Mouse (Mus musculus): ENCODE results near the gene Ankrd2. TPM values are rescaled to one million over a fixed set of nuclear protein-coding genes. Genes with fewer than 3 reads are reported as not detected.

Gene Ankrd2
- total and polyA plus RNA-seq, 2 experiments from 2014 or later = 0.42 to 1.5 TPM

DNA sequence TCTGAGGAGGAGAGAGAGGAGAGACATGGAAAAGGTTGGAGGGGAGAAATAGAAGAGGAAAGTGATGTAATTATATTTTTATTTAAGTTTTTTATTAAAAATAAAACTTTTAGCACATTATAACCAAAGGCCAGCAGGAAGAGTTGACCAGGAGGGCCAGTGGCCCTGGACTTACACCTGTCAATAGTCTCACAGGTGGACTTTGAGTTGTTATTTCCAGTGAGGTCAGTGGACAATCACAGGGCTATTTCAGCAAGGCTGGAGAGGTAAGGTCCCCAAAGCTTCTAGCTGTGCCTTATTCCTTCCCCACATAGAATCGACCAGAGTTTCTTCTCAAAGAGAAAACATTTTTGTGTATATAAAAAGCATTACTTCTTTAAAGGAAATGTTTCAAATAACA is 14.5 kb downstream of the Ankrd2 start:
- Histone ChIP-seq H3K4me2 (ENCODE audit: low read depth, low read length) (no peak overlapping the region), H3K9me3 (ENCODE audit: low read length) (no peaks in the 10 kb centered on the region), H3K27ac (no peak overlapping the region), H3K4me1 (ENCODE audit: insufficient read depth, low read length) (peaks cover 4% of the 10 kb centered on the region; the same call in 1 of the 2 replicates), H3K36me3 (ENCODE audit: insufficient read depth, low read length) (no peaks in the 10 kb centered on the region), H3K4me3 (ENCODE audit: low read length) (no peak overlapping the region), H3K27me3 (ENCODE audit: insufficient read depth, low read length) (no peaks in the 10 kb centered on the region), H3K9ac (replicated peaks; ENCODE audit: low read length) (no peak overlapping the region)
- ATAC-seq (no peak), DNase-seq (ENCODE audit: low spot score) (no peak)
- WGBS = 78% methylated on average over 1 of the region's 1 CpGs
- no peak for TF ChIP-seq CTCF (IDR thresholded peaks at IDR 0.05; ENCODE audit: low read depth)

- DNase-seq (ENCODE audit: low spot score) = no peak
- 86% methylated on average over 3 of the region's 3 CpGs for WGBS
- no peaks in the 10 kb centered on the region for H3K9me3 ChIP-seq (ENCODE audit: low read length)
Observed at GRCm38 (mm10) chr19:42051351-42051750, 15.6 kb downstream of the Ankrd2 start.

GRCm38 (mm10) chr19:42051948-42052347 is 16.1 kb downstream of the Ankrd2 start, which contains the start of gene 4933411K16Rik:
Gene 4933411K16Rik (plus strand): TSS chr19:42052248.
- Histone ChIP-seq H3K4me3 (ENCODE audit: low read length) (no peak within 1 kb of the TSS), H3K4me1 (ENCODE audit: insufficient read depth, low read length) (no peaks in the 10 kb centered on the region), H3K36me3 (ENCODE audit: insufficient read depth, low read length) (no peaks in the 10 kb centered on the region), H3K9me3 (ENCODE audit: low read length) (no peaks in the 10 kb centered on the region), H3K27me3 (ENCODE audit: insufficient read depth, low read length) (no peaks in the 10 kb centered on the region), H3K4me2 (ENCODE audit: low read depth, low read length) (no peak within 1 kb of the TSS), H3K9ac (replicated peaks; ENCODE audit: low read length) (no peak within 1 kb of the TSS), H3K27ac (no peak within 1 kb of the TSS)
- ATAC-seq (no peak), DNase-seq (ENCODE audit: low spot score) (no peak)
- WGBS = 70% methylated on average over 4 of the region's 4 CpGs
- TF ChIP-seq CTCF (IDR thresholded peaks at IDR 0.05; ENCODE audit: low read depth) = no peak

More at GRCm38 (mm10) chr19:42051351-42051750, 15.6 kb downstream of the Ankrd2 start:
- H3K27me3 ChIP-seq (ENCODE audit: insufficient read depth, low read length) = no peaks in the 10 kb centered on the region
- no peaks in the 10 kb centered on the region for H3K36me3 ChIP-seq (ENCODE audit: insufficient read depth, low read length)
- H3K9ac ChIP-seq (replicated peaks; ENCODE audit: low read length) = no peak overlapping the region
- no peak overlapping the region for H3K4me3 ChIP-seq (ENCODE audit: low read length)
- no peak for TF ChIP-seq CTCF (IDR thresholded peaks at IDR 0.05; ENCODE audit: low read depth)
- no peak overlapping the region for H3K27ac ChIP-seq
- ATAC-seq = no peak
- no peaks in the 10 kb centered on the region for H3K4me1 ChIP-seq (ENCODE audit: insufficient read depth, low read length)
- no peak overlapping the region for H3K4me2 ChIP-seq (ENCODE audit: low read depth, low read length)

- no peak for TF ChIP-seq CTCF (IDR thresholded peaks at IDR 0.05; ENCODE audit: low read depth)
- Histone ChIP-seq H3K4me1 (ENCODE audit: insufficient read depth, low read length) (no peaks in the 10 kb centered on the region), H3K27ac (no peak overlapping the region), H3K9ac (replicated peaks; ENCODE audit: low read length) (no peak overlapping the region), H3K27me3 (ENCODE audit: insufficient read depth, low read length) (no peaks in the 10 kb centered on the region), H3K4me3 (ENCODE audit: low read length) (no peak overlapping the region), H3K9me3 (ENCODE audit: low read length) (no peaks in the 10 kb centered on the region), H3K36me3 (ENCODE audit: insufficient read depth, low read length) (no peaks in the 10 kb centered on the region), H3K4me2 (ENCODE audit: low read depth, low read length) (no peak overlapping the region)
- DNase-seq (ENCODE audit: low spot score) (no peak), ATAC-seq (no peak)
- whole genome bisulfite sequencing = 76% methylated on average over 6 of the region's 6 CpGs
Observed at GRCm38 (mm10) chr19:42054255-42054654, 18.5 kb downstream of the Ankrd2 start.

DNA sequence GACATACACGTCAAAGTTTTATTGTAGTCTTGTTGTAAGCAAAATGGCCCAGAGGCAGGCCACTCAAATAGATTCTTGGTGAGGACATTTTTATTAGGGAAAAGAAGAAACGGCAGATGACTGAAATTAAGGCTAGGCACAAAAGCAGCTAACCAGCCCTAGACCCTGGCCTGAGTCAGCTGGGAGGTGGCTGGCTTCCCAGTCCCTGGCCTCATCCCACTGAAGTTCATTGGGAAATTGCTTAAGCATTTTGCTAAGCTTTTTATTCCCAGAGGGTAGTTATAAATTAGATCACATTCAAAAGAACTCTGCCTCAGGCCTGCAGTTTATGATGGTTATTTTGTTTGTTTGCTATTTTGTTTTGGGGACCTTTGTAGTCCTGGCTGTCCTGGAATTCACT is 20.1 kb downstream of the Ankrd2 start:
- Histone ChIP-seq H3K4me2 (ENCODE audit: low read depth, low read length) (no peak overlapping the region), H3K4me1 (ENCODE audit: insufficient read depth, low read length) (no peaks in the 10 kb centered on the region), H3K4me3 (ENCODE audit: low read length) (no peak overlapping the region), H3K27me3 (ENCODE audit: insufficient read depth, low read length) (no peaks in the 10 kb centered on the region), H3K9me3 (ENCODE audit: low read length) (no peaks in the 10 kb centered on the region), H3K9ac (replicated peaks; ENCODE audit: low read length) (no peak overlapping the region), H3K27ac (no peak overlapping the region), H3K36me3 (ENCODE audit: insufficient read depth, low read length) (no peaks in the 10 kb centered on the region)
- 81% methylated on average over 2 of the region's 2 CpGs for WGBS
- no peak for TF ChIP-seq CTCF (IDR thresholded peaks at IDR 0.05; ENCODE audit: low read depth)
- DNase-seq (ENCODE audit: low spot score) = no peak
- ATAC-seq = no peak

GRCm38 (mm10) chr19:42056719-42057409 is 21.1 kb downstream of the Ankrd2 start:
- Histone ChIP-seq H3K9ac (replicated peaks; ENCODE audit: low read length) (no peak overlapping the region), H3K27me3 (ENCODE audit: insufficient read depth, low read length) (no peaks in the 10 kb centered on the region), H3K9me3 (ENCODE audit: low read length) (no peaks in the 10 kb centered on the region), H3K4me2 (ENCODE audit: low read depth, low read length) (no peak overlapping the region), H3K27ac (no peak overlapping the region), H3K4me1 (ENCODE audit: insufficient read depth, low read length) (no peaks in the 10 kb centered on the region), H3K36me3 (ENCODE audit: insufficient read depth, low read length) (no peaks in the 10 kb centered on the region), H3K4me3 (ENCODE audit: low read length) (no peak overlapping the region)
- 87% methylated on average over 6 of the region's 6 CpGs for WGBS
- ATAC-seq (no peak), DNase-seq (ENCODE audit: low spot score) (no peak)
- TF ChIP-seq CTCF (IDR thresholded peaks at IDR 0.05; ENCODE audit: low read depth) = no peak

DNA sequence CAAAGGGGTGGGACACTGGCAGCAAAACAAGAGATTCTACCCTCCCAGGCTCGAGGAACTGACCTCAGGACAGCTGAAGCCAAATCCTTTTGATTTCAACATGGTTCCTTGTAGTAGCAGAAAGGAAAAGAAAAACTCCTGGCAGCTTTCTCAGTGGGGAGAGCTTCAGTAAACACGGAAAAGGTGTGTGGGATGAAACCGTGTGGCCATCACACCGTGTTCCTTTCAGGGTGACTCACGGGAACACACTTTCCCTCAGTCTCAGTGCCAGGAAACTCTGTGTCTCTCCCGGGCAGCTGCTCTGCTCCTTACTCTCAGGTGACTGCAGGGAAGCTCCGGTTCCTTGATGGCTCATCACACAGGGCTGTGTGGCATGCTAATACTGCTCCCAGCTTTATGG is 22.6 kb downstream of the Ankrd2 start:
- ATAC-seq (no peak), DNase-seq (ENCODE audit: low spot score) (no peak)
- Histone ChIP-seq H3K9ac (replicated peaks; ENCODE audit: low read length) (no peak overlapping the region), H3K4me3 (ENCODE audit: low read length) (no peak overlapping the region), H3K27me3 (ENCODE audit: insufficient read depth, low read length) (no peaks in the 10 kb centered on the region), H3K9me3 (ENCODE audit: low read length) (no peaks in the 10 kb centered on the region), H3K27ac (no peak overlapping the region), H3K36me3 (ENCODE audit: insufficient read depth, low read length) (no peaks in the 10 kb centered on the region), H3K4me2 (ENCODE audit: low read depth, low read length) (no peak overlapping the region), H3K4me1 (ENCODE audit: insufficient read depth, low read length) (no peaks in the 10 kb centered on the region)
- 74% methylated on average over 7 of the region's 7 CpGs for WGBS
- no peak for TF ChIP-seq CTCF (IDR thresholded peaks at IDR 0.05; ENCODE audit: low read depth)
